Mouse (Mus musculus) cerebral cortex, adult 2 months (tissue): ENCODE measurements around the gene Hnf4a.

Experiments
- WGBS: fragments of 180-500 bp; shearing (Covaris S2); methylation state at CpG from one replicate; pipeline ENCODE4 v1.1.7; 2018; 5-methylcytosine and 5-hydroxymethylcytosine counted together

Gene Hnf4a

GRCm38 (mm10) chr2:163506300-163507004 is at the start of gene Hnf4a:
Gene Hnf4a, plus strand, starts transcription at chr2:163506808.
- 92% methylated on average over 10 of the region's 10 CpGs for WGBS

GRCm38 (mm10) chr2:163458539-163459265 is 47.9 kb upstream of the Hnf4a start:
- whole genome bisulfite sequencing, result 46% methylated on average over 27 of the region's 27 CpGs

- 39% methylated on average over 10 of the region's 10 CpGs for WGBS
These were observed 47.2 kb upstream of the Hnf4a start for GRCm38 (mm10) chr2:163459380-163459779.

GRCm38 (mm10) chr2:163460622-163461021 is 46.0 kb upstream of the Hnf4a start:
- 91% methylated on average over 8 of the region's 8 CpGs for WGBS

- 95% methylated on average over 9 of the region's 9 CpGs for WGBS
These were observed 45.3 kb upstream of the Hnf4a start for GRCm38 (mm10) chr2:163461307-163461706.

GRCm38 (mm10) chr2:163462386-163462785 is 44.2 kb upstream of the Hnf4a start:
- 93% methylated on average over 5 of the region's 5 CpGs for WGBS

GRCm38 (mm10) chr2:163462801-163463200 is 43.8 kb upstream of the Hnf4a start:
- 86% methylated on average over 11 of the region's 11 CpGs for WGBS

GRCm38 (mm10) chr2:163463251-163463769 is 43.3 kb upstream of the Hnf4a start:
- 81% methylated on average over 10 of the region's 10 CpGs for WGBS

- WGBS, result 75% methylated on average over 4 of the region's 4 CpGs
These were observed 42.6 kb upstream of the Hnf4a start for GRCm38 (mm10) chr2:163463998-163464397.

- 75% methylated on average over 6 of the region's 6 CpGs for WGBS
These were observed 42.0 kb upstream of the Hnf4a start for GRCm38 (mm10) chr2:163464562-163464961.

- 76% methylated on average over 8 of the region's 8 CpGs for WGBS
These were observed 39.8 kb upstream of the Hnf4a start for GRCm38 (mm10) chr2:163466771-163467170.

GRCm38 (mm10) chr2:163467585-163467984 is 39.0 kb upstream of the Hnf4a start:
- 95% methylated on average over 6 of the region's 6 CpGs for WGBS

GRCm38 (mm10) chr2:163468866-163469265 is 37.7 kb upstream of the Hnf4a start:
- 91% methylated on average over 6 of the region's 6 CpGs for WGBS

- 95% methylated on average over 15 of the region's 15 CpGs for WGBS
These were observed 36.9 kb upstream of the Hnf4a start for GRCm38 (mm10) chr2:163469711-163470110.

GRCm38 (mm10) chr2:163471136-163471535 is 35.5 kb upstream of the Hnf4a start:
- 39% methylated on average over 3 of the region's 3 CpGs for WGBS

GRCm38 (mm10) chr2:163471710-163472465 is 34.7 kb upstream of the Hnf4a start:
- 3% methylated on average over 36 of the region's 36 CpGs for WGBS

- WGBS, result under 1% methylated on average over 30 of the region's 30 CpGs
These were observed 34.1 kb upstream of the Hnf4a start, which contains the start of gene Fitm2 for GRCm38 (mm10) chr2:163472466-163472851. Gene Fitm2, minus strand, starts transcription at chr2:163472629.

- WGBS, result 54% methylated on average over 18 of the region's 18 CpGs
These were observed 26.3 kb upstream of the Hnf4a start for GRCm38 (mm10) chr2:163480191-163480825.

GRCm38 (mm10) chr2:163481539-163482029 is 25.0 kb upstream of the Hnf4a start:
- 9% methylated on average over 21 of the region's 21 CpGs for WGBS

- 85% methylated on average over 3 of the region's 3 CpGs for WGBS
These were observed 19.2 kb upstream of the Hnf4a start for GRCm38 (mm10) chr2:163487360-163487759.

- WGBS, result 58% methylated on average over 5 of the region's 5 CpGs
These were observed 16.8 kb upstream of the Hnf4a start for GRCm38 (mm10) chr2:163489725-163490291.
